Comparison of ENCODE assay signal across 8 mouse cellular contexts in the genomic region with DNA sequence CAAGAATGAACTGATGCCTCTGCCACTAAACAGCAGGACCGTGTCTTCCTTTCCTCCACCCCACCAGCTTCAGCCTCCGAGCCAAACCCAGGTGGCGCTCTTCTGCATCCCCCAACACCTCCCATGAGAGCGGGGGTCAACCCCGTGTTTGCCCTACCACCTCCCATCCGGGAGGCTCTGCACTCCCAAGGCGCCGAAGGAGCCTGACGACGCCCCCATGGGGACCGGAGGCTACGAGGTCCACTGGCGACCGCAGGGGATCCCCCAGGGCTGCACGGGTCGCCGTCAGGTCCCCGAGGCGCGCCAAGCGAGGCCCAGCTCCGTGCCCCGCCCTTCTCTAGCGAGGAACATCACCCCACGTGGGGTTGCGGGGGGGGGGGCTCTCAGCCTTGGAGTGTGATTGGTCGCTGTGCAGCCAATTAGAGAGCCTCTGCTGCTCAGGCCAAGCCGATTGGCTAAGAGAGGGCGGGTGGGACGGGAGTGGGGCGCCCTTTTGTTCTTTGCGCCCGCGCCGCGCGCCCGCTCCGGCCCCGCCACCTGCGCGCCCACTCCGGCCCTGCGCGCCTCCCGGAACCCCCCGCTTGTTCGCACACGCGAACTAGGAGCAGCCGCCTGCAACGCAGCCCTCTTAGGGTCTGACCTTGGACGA. TPM values are rescaled to one million over a fixed set of nuclear protein-coding genes. Genes with fewer than 3 reads are reported as not detected.
DNase-seq lines count a peak whose midpoint lies in the region; ATAC-seq and TF ChIP-seq lines count a peak whose summit lies in the region.

No protein-coding gene starts in this region.

- peak overlapping the region; percentile 91 for H3K4me2 ChIP-seq in intestine, postnatal 0 days (replicated peaks; ENCODE audit: low read depth)
- peak overlapping the region; percentile 76 for H3K4me2 ChIP-seq in limb, embryonic 11.5 days (ENCODE audit: low read depth, severe bottlenecking)
- peak overlapping the region; percentile 75 for H3K4me2 ChIP-seq in midbrain, embryonic 13.5 days (replicated peaks)

- no peak for TF ChIP-seq POLR2A in small intestine, adult 2 months (IDR thresholded peaks at IDR 0.05; ENCODE audit: low read depth, low read length)

- peak overlapping the region; percentile 98 for H3K27ac ChIP-seq in embryonic facial prominence, embryonic 10.5 days (replicated peaks)
- H3K27ac ChIP-seq in intestine, postnatal 0 days (ENCODE audit: low read depth, low read length): no peak overlapping the region
- peak overlapping the region; percentile 74 for H3K27ac ChIP-seq in limb, embryonic 11.5 days (replicated peaks; ENCODE audit: low read depth, low read length)
- H3K27ac ChIP-seq in midbrain, embryonic 13.5 days: peak overlapping the region; percentile 93
- H3K27ac ChIP-seq in small intestine, adult 2 months (ENCODE audit: insufficient read depth, low read depth, low read length): no peak overlapping the region

- ATAC-seq in granulocyte monocyte progenitor cell, adult 5-6 weeks (replicated peaks; ENCODE audit: poor library complexity, severe bottlenecking): peak; percentile 87
- peak; percentile 88 for ATAC-seq in intestine, postnatal 0 days
- ATAC-seq in limb, embryonic 11.5 days (ENCODE audit: insufficient number of reproducible peaks, low FRiP score, low TSS enrichment, low read depth): peak; percentile 90
- ATAC-seq in midbrain, embryonic 13.5 days: peak; percentile 94

- no peaks in the 10 kb centered on the region for H3K9me3 ChIP-seq in embryonic facial prominence, embryonic 10.5 days
- no peaks in the 10 kb centered on the region for H3K9me3 ChIP-seq in intestine, postnatal 0 days (ENCODE audit: control insufficient read depth)
- H3K9me3 ChIP-seq in limb, embryonic 11.5 days (ENCODE audit: control insufficient read depth, low read length): no peaks in the 10 kb centered on the region
- H3K9me3 ChIP-seq in midbrain, embryonic 13.5 days: no peaks in the 10 kb centered on the region

- 0 out of 2 replicates have a peak overlapping the region, but pooled peaks have one; percentile 42 for H3K9ac ChIP-seq in intestine, postnatal 0 days (ENCODE audit: low read depth, low read length)
- H3K9ac ChIP-seq in limb, embryonic 11.5 days (ENCODE audit: low read length): peak overlapping the region; percentile 80
- H3K9ac ChIP-seq in midbrain, embryonic 13.5 days (replicated peaks): peak overlapping the region; percentile 78

- peak; percentile 72 for TF ChIP-seq CTCF in intestine, postnatal 0 days (IDR thresholded peaks at IDR 0.05; ENCODE audit: low read depth)
- TF ChIP-seq CTCF in small intestine, adult 2 months (IDR thresholded peaks at IDR 0.05; ENCODE audit: extremely low read depth, insufficient read length, insufficient replicate concordance, low read depth, low read length): peak; percentile 39; the same call in 1 of the 2 replicates

- peaks cover 26% of the 10 kb centered on the region for H3K27me3 ChIP-seq in embryonic facial prominence, embryonic 10.5 days (replicated peaks; ENCODE audit: low read depth, poor library complexity, severe bottlenecking)
- no peaks in the 10 kb centered on the region for H3K27me3 ChIP-seq in intestine, postnatal 0 days (replicated peaks; ENCODE audit: control insufficient read depth, insufficient read depth, low read length)
- H3K27me3 ChIP-seq in limb, embryonic 11.5 days (ENCODE audit: control insufficient read depth, insufficient read depth, low read length): no peaks in the 10 kb centered on the region
- H3K27me3 ChIP-seq in midbrain, embryonic 13.5 days: peaks cover 30% of the 10 kb centered on the region
- H3K27me3 ChIP-seq in small intestine, adult 2 months (ENCODE audit: control insufficient read depth, insufficient read depth, low read length): peaks cover 2% of the 10 kb centered on the region; the same call in 1 of the 2 replicates

- 1% methylated on average over 53 of the region's 53 CpGs for WGBS in embryonic facial prominence, embryonic 10.5 days
- WGBS in intestine, postnatal 0 days: under 1% methylated on average over 53 of the region's 53 CpGs
- under 1% methylated on average over 52 of the region's 53 CpGs for WGBS in limb, embryonic 11.5 days
- WGBS in midbrain, embryonic 13.5 days: under 1% methylated on average over 52 of the region's 53 CpGs
- WGBS in small intestine, adult 2 months: under 1% methylated on average over 51 of the region's 53 CpGs

- H3K4me3 ChIP-seq in embryonic facial prominence, embryonic 10.5 days: peak overlapping the region; percentile 67
- peak overlapping the region; percentile 58 for H3K4me3 ChIP-seq in intestine, postnatal 0 days (ENCODE audit: low read depth, low read length)
- H3K4me3 ChIP-seq in limb, embryonic 11.5 days (ENCODE audit: low read depth, low read length): peak overlapping the region; percentile 45
- H3K4me3 ChIP-seq in midbrain, embryonic 13.5 days (replicated peaks): peak overlapping the region; percentile 47
- H3K4me3 ChIP-seq in small intestine, adult 2 months (ENCODE audit: low read depth, low read length): peak overlapping the region; percentile 69

- peaks cover 65% of the 10 kb centered on the region for H3K4me1 ChIP-seq in embryonic facial prominence, embryonic 10.5 days
- peaks cover 6% of the 10 kb centered on the region; the same call in 1 of the 2 replicates for H3K4me1 ChIP-seq in intestine, postnatal 0 days (replicated peaks; ENCODE audit: control insufficient read depth, insufficient read depth, low read length)
- H3K4me1 ChIP-seq in limb, embryonic 11.5 days (ENCODE audit: control insufficient read depth, insufficient read depth, low read length): peaks cover 47% of the 10 kb centered on the region
- H3K4me1 ChIP-seq in midbrain, embryonic 13.5 days (replicated peaks): peaks cover 47% of the 10 kb centered on the region
- peaks cover 8% of the 10 kb centered on the region for H3K4me1 ChIP-seq in small intestine, adult 2 months (ENCODE audit: control insufficient read depth, insufficient read depth, insufficient read length, low read length)

- peak; percentile 84 for DNase-seq in 3134 (ENCODE audit: extremely low read depth, insufficient read length, low spot score)
- peak; percentile 95 for DNase-seq in adrenal gland, postnatal 14 days
- DNase-seq in embryonic facial prominence, embryonic 10.5 days (ENCODE audit: low spot score): peak; percentile 99
- DNase-seq in limb, embryonic 11.5 days (ENCODE audit: low spot score): peak; percentile 98

- no peaks in the 10 kb centered on the region; the same call in 1 of the 2 replicates for H3K36me3 ChIP-seq in embryonic facial prominence, embryonic 10.5 days (replicated peaks)
- no peaks in the 10 kb centered on the region for H3K36me3 ChIP-seq in intestine, postnatal 0 days (ENCODE audit: control insufficient read depth, insufficient read depth)
- no peaks in the 10 kb centered on the region for H3K36me3 ChIP-seq in limb, embryonic 11.5 days (ENCODE audit: control insufficient read depth, insufficient read depth, low read length)
- no peaks in the 10 kb centered on the region for H3K36me3 ChIP-seq in midbrain, embryonic 13.5 days
- no peaks in the 10 kb centered on the region for H3K36me3 ChIP-seq in small intestine, adult 2 months (ENCODE audit: control insufficient read depth, insufficient read depth, low read length)

RNA-seq across cellular contexts. Expression of gene Actg1, which starts 43.3 kb away (rescaled TPM):
- 1,064 and 1,109 TPM in 2 replicates for total RNA-seq in adrenal gland, postnatal 14 days (2021)
- polyA plus RNA-seq in embryonic facial prominence, embryonic 10.5 days (2016; fragmentation: Nextera tagmentation; extraction: Ambion mirVana): 3,067 and 3,150 TPM in 2 replicates
- 1,412 and 1,653 TPM in 2 replicates for total RNA-seq in granulocyte monocyte progenitor cell, adult 5-6 weeks (2014; fragmentation: Nextera tagmentation)
- 733 and 780 TPM in 2 replicates for total RNA-seq in granulocyte monocyte progenitor cell, adult 5-6 weeks (2017)
- 1,513 and 1,605 TPM in 2 replicates for polyA plus RNA-seq in intestine, postnatal 0 days (2015; fragmentation: Nextera tagmentation; extraction: Ambion mirVana)
- 2,996 and 3,123 TPM in 2 replicates for polyA plus RNA-seq in limb, embryonic 11.5 days (2014; fragmentation: Nextera tagmentation; extraction: Ambion mirVana)
- polyA plus RNA-seq in midbrain, embryonic 13.5 days (2015; fragmentation: Nextera tagmentation; extraction: Ambion mirVana): 3,928 and 4,113 TPM in 2 replicates
- polyA plus RNA-seq in small intestine, adult 2 months (2012; rRNA removed): 927 and 1,318 TPM in 2 replicates

RNA-seq across cellular contexts. Expression of gene Fscn2, which starts 56.3 kb away (rescaled TPM):
- 0.37 and 0.71 TPM in 2 replicates for total RNA-seq in adrenal gland, postnatal 14 days (2021)
- 0.10 and 0.19 TPM in 2 replicates for polyA plus RNA-seq in embryonic facial prominence, embryonic 10.5 days (2016; fragmentation: Nextera tagmentation; extraction: Ambion mirVana)
- not detected in 2 replicates for total RNA-seq in granulocyte monocyte progenitor cell, adult 5-6 weeks (2014; fragmentation: Nextera tagmentation)
- total RNA-seq in granulocyte monocyte progenitor cell, adult 5-6 weeks (2017): not detected in 2 replicates
- polyA plus RNA-seq in intestine, postnatal 0 days (2015; fragmentation: Nextera tagmentation; extraction: Ambion mirVana): 0.14 and 0.16 TPM in 2 replicates
- polyA plus RNA-seq in limb, embryonic 11.5 days (2014; fragmentation: Nextera tagmentation; extraction: Ambion mirVana): 0.21 and 0.47 TPM in 2 replicates
- 1.9 and 2.2 TPM in 2 replicates for polyA plus RNA-seq in midbrain, embryonic 13.5 days (2015; fragmentation: Nextera tagmentation; extraction: Ambion mirVana)
- polyA plus RNA-seq in small intestine, adult 2 months (2012; rRNA removed): not detected in 2 replicates

Comparison
In these comparisons a context has a peak if more than half of its experiments do, and no peak if none do; other contexts are left out.
1. H3K27ac ChIP-seq: peak in embryonic facial prominence, embryonic 10.5 days (single experiment), limb, embryonic 11.5 days (single experiment) and midbrain, embryonic 13.5 days (single experiment); none in intestine, postnatal 0 days (single experiment) and small intestine, adult 2 months (single experiment).
2. Peak in every context shown above with its lines, with median percentiles within 50 percentile points of each other: DNase-seq, H3K4me3 ChIP-seq, ATAC-seq, H3K4me2 ChIP-seq and H3K9ac ChIP-seq.